Mouse (Mus musculus) urinary bladder, adult 2 months (tissue): ENCODE results near the gene Kif27. TPM values are rescaled to one million over a fixed set of nuclear protein-coding genes. Genes with fewer than 3 reads are reported as not detected.

ENCODE experiments used
- DNase-seq: peaks from one replicate; pipeline ENCODE4 v3.0.0; 2022; ENCODE audit warnings: low spot score
- polyA plus RNA-seq: library from polyadenylated mRNA; depleted of rRNA; stranded (reverse); fragments of >200 nt; gene quantifications from 2 replicates; pipeline ENCODE4 v1.2.3, GENCODE M21; 2012; rRNA removed

The Kif27 gene
- polyA plus RNA-seq, 1 experiment = 0.39 TPM

- DNase-seq = no peak
These were observed 78.4 kb downstream of the Kif27 start for GRCm38 (mm10) chr13:58280528-58280927.

GRCm38 (mm10) chr13:58276256-58276655, 82.7 kb downstream of the Kif27 start:
- no peak for DNase-seq

- DNase-seq = no peak
These were observed 83.3 kb downstream of the Kif27 start, which contains the start of gene Gkap1 for GRCm38 (mm10) chr13:58275599-58275998. TSS of gene Gkap1 (minus strand) at chr13:58275699.

- DNase-seq = no peak
These were observed 83.8 kb downstream of the Kif27 start for GRCm38 (mm10) chr13:58275076-58275475.

GRCm38 (mm10) chr13:58274259-58274991, 84.5 kb downstream of the Kif27 start:
- peak; percentile 62 for DNase-seq

- peak; percentile 44 for DNase-seq
These were observed 85.3 kb downstream of the Kif27 start for GRCm38 (mm10) chr13:58273411-58274258.

GRCm38 (mm10) chr13:58266864-58267263, 92.1 kb downstream of the Kif27 start:
- DNase-seq = no peak

- DNase-seq = no peak
These were observed 95.4 kb downstream of the Kif27 start for GRCm38 (mm10) chr13:58263546-58263945.

- DNase-seq = no peak
These were observed 97.2 kb downstream of the Kif27 start for GRCm38 (mm10) chr13:58261674-58262073.

- DNase-seq = no peak
These were observed 105.7 kb downstream of the Kif27 start for GRCm38 (mm10) chr13:58253268-58253667.

- no peak for DNase-seq
These were observed 110.0 kb downstream of the Kif27 start for GRCm38 (mm10) chr13:58248957-58249356.

Other genes with a start within 250 kb of the Kif27 start
- gene Klhl3, start 245.5 kb downstream of the Kif27 start, polyA plus RNA-seq = 1.6 and 2.1 TPM in 2 replicates
- 77.7 and 79.7 TPM in 2 replicates for gene Hnrnpa0, start 230.6 kb downstream of the Kif27 start, polyA plus RNA-seq
- gene Idnk, start 201.5 kb downstream of the Kif27 start, polyA plus RNA-seq = 35.3 and 38.1 TPM in 2 replicates
- 52.2 and 56.8 TPM in 2 replicates for gene Ubqln1, start 143.5 kb downstream of the Kif27 start, polyA plus RNA-seq
- gene Gkap1, start 83.4 kb downstream of the Kif27 start, polyA plus RNA-seq = 27.6 and 29.1 TPM in 2 replicates
- 22.3 and 24.8 TPM in 2 replicates for gene 2210016F16Rik, start 26.1 kb upstream of the Kif27 start, polyA plus RNA-seq
- 15.4 and 15.5 TPM in 2 replicates for gene Rmi1, start 43.1 kb upstream of the Kif27 start, polyA plus RNA-seq
- gene Hnrnpk, start 44.2 kb upstream of the Kif27 start, polyA plus RNA-seq = 504 and 577 TPM in 2 replicates